Mouse (Mus musculus): ENCODE data around the gene Srp54b.
"Not testable (repeated sequence)": the region's sequence is repeated elsewhere in the genome, so short reads cannot be mapped to it uniquely, and the experiment has no call there.

GRCm38 (mm10) chr12:55124731-55125130 lies 30.2 kb upstream of the Srp54b start:
- TF ChIP-seq ZC3H11A (IDR thresholded peaks at IDR 0.05; ENCODE audit: borderline replicate concordance, low read depth, low read length); HCFC1 (IDR thresholded peaks at IDR 0.05; ENCODE audit: borderline replicate concordance, insufficient read depth, low read length): not testable (repeated sequence)
